Mouse (Mus musculus) limb, embryonic 12.5 days (tissue): ENCODE measurements around the gene Tdrd12. TPM values are rescaled to one million over a fixed set of nuclear protein-coding genes. Genes with fewer than 3 reads are reported as not detected.
"Not testable (repeated sequence)": the region's sequence is repeated elsewhere in the genome, so short reads cannot be mapped to it uniquely, and the experiment has no call there.

Experiments used
- ATAC-seq: fragments of 200-750 bp; cut with Nextera tagmentation; 2 replicates; pipeline ENCODE4 v1.8.0; 2017; ENCODE audit warnings: low read depth, moderate TSS enrichment; ENCODE audit not compliant: insufficient number of reproducible peaks, insufficient read depth, low FRiP score, low TSS enrichment
- H3K27ac ChIP-seq: fragments of 300-500 bp; sonication (generic); 2 replicates; pipeline ENCODE4 v1.5.1; 2016; ENCODE audit warnings: mild to moderate bottlenecking, moderate library complexity
- H3K27me3 ChIP-seq: fragments of 300-500 bp; sonication (generic); 2 replicates; pipeline ENCODE4 v1.6.1; 2016; ENCODE audit warnings: mild to moderate bottlenecking, moderate library complexity
- H3K36me3 ChIP-seq: fragments of 300-500 bp; sonication (generic); 2 replicates; pipeline ENCODE4 v1.6.1; 2016; ENCODE audit warnings: mild to moderate bottlenecking, moderate library complexity
- H3K4me1 ChIP-seq: fragments of 300-500 bp; sonication (generic); replicated peaks from 2 replicates; pipeline ENCODE4 v1.6.1; 2016
- H3K4me2 ChIP-seq: fragments of 300-500 bp; sonication (generic); 2 replicates; pipeline ENCODE4 v1.6.1; 2016; ENCODE audit warnings: mild to moderate bottlenecking, moderate library complexity
- H3K4me3 ChIP-seq: fragments of 300-500 bp; sonication (generic); replicated peaks from 2 replicates; pipeline ENCODE4 v1.5.1; 2016; ENCODE audit warnings: mild to moderate bottlenecking
- H3K9ac ChIP-seq: fragments of 300-500 bp; sonication (generic); replicated peaks from 2 replicates; pipeline ENCODE4 v1.6.1; 2016; ENCODE audit warnings: mild to moderate bottlenecking, moderate library complexity
- H3K9me3 ChIP-seq: fragments of 300-500 bp; sonication (generic); 2 replicates; pipeline ENCODE4 v1.6.1; 2016; ENCODE audit warnings: mild to moderate bottlenecking, moderate library complexity
- WGBS: fragments of 180-500 bp; shearing (Covaris S2); methylation state at CpG from one replicate; pipeline ENCODE4 v1.1.7; 2016; 5-methylcytosine and 5-hydroxymethylcytosine counted together
- polyA plus RNA-seq: library from polyadenylated mRNA; unstranded; fragments of >200 nt; fragmentation: Nextera tagmentation; extraction: Ambion mirVana; gene quantifications from 2 replicates; pipeline ENCODE4 v1.2.1, GENCODE M21; 2016

Tdrd12 gene
- polyA plus RNA-seq, 1 experiment from 2014 or later, result 0.59 TPM

- Histone ChIP-seq H3K4me3 (peak overlapping the region; percentile 60), H3K27me3 (no peaks in the 10 kb centered on the region), H3K4me2 (peak overlapping the region; percentile 80), H3K9ac (peak overlapping the region; percentile 79), H3K27ac (peak overlapping the region; percentile 96), H3K4me1 (peaks cover 8% of the 10 kb centered on the region; the same call in 1 of the 2 replicates), H3K9me3 (no peaks in the 10 kb centered on the region), H3K36me3 (peaks cover 14% of the 10 kb centered on the region)
- no peak; the same call in 1 of the 2 replicates for ATAC-seq
- WGBS, result 4% methylated on average over 28 of the region's 28 CpGs
Measured at GRCm38 (mm10) chr7:35554605-35555175, 17.1 kb upstream of the Tdrd12 start.

- H3K9ac ChIP-seq, result no peak overlapping the region
- peak overlapping the region; percentile 80 for H3K4me2 ChIP-seq
- H3K27ac ChIP-seq, result no peak overlapping the region
- H3K9me3 ChIP-seq, result no peaks in the 10 kb centered on the region
- WGBS, result 68% methylated on average over 10 of the region's 10 CpGs
- ATAC-seq, result no peak
- peaks cover 19% of the 10 kb centered on the region for H3K36me3 ChIP-seq
- peaks cover 8% of the 10 kb centered on the region; the same call in 1 of the 2 replicates for H3K4me1 ChIP-seq
- peak overlapping the region; percentile 60 for H3K4me3 ChIP-seq
- no peaks in the 10 kb centered on the region for H3K27me3 ChIP-seq
Measured at GRCm38 (mm10) chr7:35553751-35554604, 16.4 kb upstream of the Tdrd12 start.

- no peak overlapping the region for H3K4me2 ChIP-seq
- H3K27ac ChIP-seq, result no peak overlapping the region
- no peaks in the 10 kb centered on the region for H3K4me1 ChIP-seq
- H3K4me3 ChIP-seq, result no peak overlapping the region
- H3K9ac ChIP-seq, result no peak overlapping the region
- no peaks in the 10 kb centered on the region for H3K27me3 ChIP-seq
- no peak; the same call in 1 of the 2 replicates for ATAC-seq
- WGBS, result 37% methylated on average over 4 of the region's 4 CpGs
- H3K36me3 ChIP-seq, result peaks cover 17% of the 10 kb centered on the region
- no peaks in the 10 kb centered on the region for H3K9me3 ChIP-seq
Measured at GRCm38 (mm10) chr7:35545881-35546280, 8.3 kb upstream of the Tdrd12 start.

GRCm38 (mm10) chr7:35535750-35536512, 1.6 kb downstream of the Tdrd12 start:
- 77% methylated on average over 12 of the region's 12 CpGs for WGBS
- no peak overlapping the region for H3K9ac ChIP-seq
- no peak overlapping the region for H3K27ac ChIP-seq
- H3K27me3 ChIP-seq, result no peaks in the 10 kb centered on the region
- H3K4me3 ChIP-seq, result no peak overlapping the region
- 0 out of 2 replicates have a peak, but pooled peaks cover 4% of the 10 kb centered on the region for H3K9me3 ChIP-seq
- no peak overlapping the region for H3K4me2 ChIP-seq
- ATAC-seq, result no peak
- H3K4me1 ChIP-seq, result no peaks in the 10 kb centered on the region
- H3K36me3 ChIP-seq, result no peaks in the 10 kb centered on the region

- H3K27ac ChIP-seq, H3K9ac ChIP-seq, ATAC-seq, H3K4me3 ChIP-seq, H3K4me2 ChIP-seq, H3K27me3 ChIP-seq, H3K4me1 ChIP-seq, H3K36me3 ChIP-seq, H3K9me3 ChIP-seq: not testable (repeated sequence)
- 61% methylated on average over 1 of the region's 1 CpGs for WGBS
Measured at GRCm38 (mm10) chr7:35530544-35530943, 7.0 kb downstream of the Tdrd12 start.

- Histone ChIP-seq H3K9me3 (0 out of 2 replicates have a peak, but pooled peaks cover 2% of the 10 kb centered on the region), H3K4me3 (no peak overlapping the region), H3K27me3 (no peaks in the 10 kb centered on the region), H3K36me3 (no peaks in the 10 kb centered on the region), H3K27ac (no peak overlapping the region), H3K4me1 (no peaks in the 10 kb centered on the region), H3K9ac (no peak overlapping the region), H3K4me2 (no peak overlapping the region)
- no peak for ATAC-seq
- 68% methylated on average over 3 of the region's 3 CpGs for WGBS
Measured at GRCm38 (mm10) chr7:35530026-35530425, 7.5 kb downstream of the Tdrd12 start.

- no peak for ATAC-seq
- Histone ChIP-seq H3K9ac (no peak overlapping the region), H3K4me2 (no peak overlapping the region), H3K27me3 (no peaks in the 10 kb centered on the region), H3K9me3 (no peaks in the 10 kb centered on the region), H3K4me1 (no peaks in the 10 kb centered on the region), H3K4me3 (no peak overlapping the region), H3K27ac (no peak overlapping the region), H3K36me3 (no peaks in the 10 kb centered on the region)
- 76% methylated on average over 2 of the region's 2 CpGs for WGBS
Measured at GRCm38 (mm10) chr7:35526795-35527194, 10.8 kb downstream of the Tdrd12 start.

- Histone ChIP-seq H3K27me3 (no peaks in the 10 kb centered on the region), H3K36me3 (no peaks in the 10 kb centered on the region), H3K27ac (no peak overlapping the region), H3K9me3 (no peaks in the 10 kb centered on the region), H3K9ac (no peak overlapping the region), H3K4me1 (0 out of 2 replicates have a peak, but pooled peaks cover 8% of the 10 kb centered on the region), H3K4me2 (peak overlapping the region; percentile 13; the same call in 1 of the 2 replicates), H3K4me3 (no peak overlapping the region)
- WGBS, result 22% methylated on average over 4 of the region's 4 CpGs
- ATAC-seq, result peak; percentile 75; the same call in 1 of the 2 replicates
Measured at GRCm38 (mm10) chr7:35501995-35502394, 35.5 kb downstream of the Tdrd12 start.

- H3K9ac ChIP-seq, result no peak overlapping the region
- WGBS, result 91% methylated on average over 2 of the region's 2 CpGs
- no peak for ATAC-seq
- H3K4me3 ChIP-seq, result no peak overlapping the region
- no peak overlapping the region for H3K27ac ChIP-seq
- H3K4me1 ChIP-seq, result 0 out of 2 replicates have a peak, but pooled peaks cover 8% of the 10 kb centered on the region
- H3K27me3 ChIP-seq, result no peaks in the 10 kb centered on the region
- H3K36me3 ChIP-seq, result no peaks in the 10 kb centered on the region
- no peaks in the 10 kb centered on the region for H3K9me3 ChIP-seq
- no peak overlapping the region for H3K4me2 ChIP-seq
Measured at GRCm38 (mm10) chr7:35497516-35497915, 40.0 kb downstream of the Tdrd12 start.

GRCm38 (mm10) chr7:35491005-35491404, 46.5 kb downstream of the Tdrd12 start:
- no peaks in the 10 kb centered on the region for H3K27me3 ChIP-seq
- no peaks in the 10 kb centered on the region for H3K4me1 ChIP-seq
- 73% methylated on average over 1 of the region's 1 CpGs for WGBS
- no peak for ATAC-seq
- H3K36me3 ChIP-seq, result no peaks in the 10 kb centered on the region
- H3K27ac ChIP-seq, result no peak overlapping the region
- H3K4me2 ChIP-seq, result no peak overlapping the region
- H3K4me3 ChIP-seq, result no peak overlapping the region
- H3K9me3 ChIP-seq, result no peaks in the 10 kb centered on the region
- no peak overlapping the region for H3K9ac ChIP-seq

GRCm38 (mm10) chr7:35490186-35490585, 47.4 kb downstream of the Tdrd12 start:
- Histone ChIP-seq H3K4me3 (no peak overlapping the region), H3K9ac (no peak overlapping the region), H3K27ac (no peak overlapping the region), H3K36me3 (no peaks in the 10 kb centered on the region), H3K9me3 (no peaks in the 10 kb centered on the region), H3K4me1 (no peaks in the 10 kb centered on the region), H3K4me2 (no peak overlapping the region), H3K27me3 (no peaks in the 10 kb centered on the region)
- WGBS, result 95% methylated on average over 2 of the region's 2 CpGs
- ATAC-seq, result no peak
